Mouse (Mus musculus): ENCODE data around the gene Lad1.
A peak's percentile ranks its signal among the peaks of the same experiment; 100 is the strongest.

Lad1 gene

GRCm38 (mm10) chr1:135807546-135807945 is 10.9 kb upstream of the Lad1 start:
- DNase-seq (ENCODE audit: low read depth, low spot score) = no peak

- no peak for DNase-seq (ENCODE audit: low read depth, low spot score)
Measured at GRCm38 (mm10) chr1:135810180-135810579, 8.2 kb upstream of the Lad1 start.

GRCm38 (mm10) chr1:135811016-135811646 is 7.3 kb upstream of the Lad1 start:
- DNase-seq (ENCODE audit: low read depth, low spot score) = peak; percentile 87

- DNase-seq (ENCODE audit: low read depth, low spot score) = no peak
Measured at GRCm38 (mm10) chr1:135812205-135812604, 6.2 kb upstream of the Lad1 start.

- no peak for DNase-seq (ENCODE audit: low read depth, low spot score)
Measured at GRCm38 (mm10) chr1:135812618-135813017, 5.8 kb upstream of the Lad1 start.

GRCm38 (mm10) chr1:135813071-135813470 is 5.3 kb upstream of the Lad1 start:
- DNase-seq (ENCODE audit: low read depth, low spot score) = no peak

GRCm38 (mm10) chr1:135813687-135814395 is 4.6 kb upstream of the Lad1 start:
- DNase-seq (ENCODE audit: low read depth, low spot score) = no peak

- no peak for DNase-seq (ENCODE audit: low read depth, low spot score)
Measured at GRCm38 (mm10) chr1:135814531-135814930, 3.9 kb upstream of the Lad1 start.

GRCm38 (mm10) chr1:135817595-135817994 is 803 bp upstream of the Lad1 start:
- DNase-seq (ENCODE audit: low read depth, low spot score) = no peak

- peak; percentile 42 for DNase-seq (ENCODE audit: low read depth, low spot score)
Measured at GRCm38 (mm10) chr1:135820071-135820470, 1.7 kb downstream of the Lad1 start.

- DNase-seq (ENCODE audit: low read depth, low spot score) = no peak
Measured at GRCm38 (mm10) chr1:135820736-135821364, 2.5 kb downstream of the Lad1 start.

GRCm38 (mm10) chr1:135821780-135822179 is 3.4 kb downstream of the Lad1 start:
- no peak for DNase-seq (ENCODE audit: low read depth, low spot score)

- peak; percentile 80 for DNase-seq (ENCODE audit: low read depth, low spot score)
Measured at GRCm38 (mm10) chr1:135828918-135829317, 10.5 kb downstream of the Lad1 start.

- no peak for DNase-seq (ENCODE audit: low read depth, low spot score)
Measured at GRCm38 (mm10) chr1:135834206-135834859, 15.9 kb downstream of the Lad1 start.

GRCm38 (mm10) chr1:135834983-135835382 is 16.6 kb downstream of the Lad1 start:
- DNase-seq (ENCODE audit: low read depth, low spot score) = no peak

GRCm38 (mm10) chr1:135835716-135836483 is 17.5 kb downstream of the Lad1 start, which contains the start of gene Tnnt2:
TSS of gene Tnnt2 (plus strand) at chr1:135836354.
- DNase-seq (ENCODE audit: low read depth, low spot score) = no peak

GRCm38 (mm10) chr1:135838626-135839025 is 20.2 kb downstream of the Lad1 start:
- no peak for DNase-seq (ENCODE audit: low read depth, low spot score)

- no peak for DNase-seq (ENCODE audit: low read depth, low spot score)
Measured at GRCm38 (mm10) chr1:135839065-135839464, 20.7 kb downstream of the Lad1 start.

- no peak for DNase-seq (ENCODE audit: low read depth, low spot score)
Measured at GRCm38 (mm10) chr1:135840675-135841395, 22.4 kb downstream of the Lad1 start.

- DNase-seq (ENCODE audit: low read depth, low spot score) = no peak
Measured at GRCm38 (mm10) chr1:135843519-135844262, 25.3 kb downstream of the Lad1 start.
